16 mouse cellular contexts compared by ENCODE assay signal in genomic region chr2:46666084-46666989, GRCm38 (mm10).
DNase-seq lines count a peak whose midpoint lies in the region; ATAC-seq and TF ChIP-seq lines count a peak whose summit lies in the region.
"Had no signal": no experiment of that assay in that cellular context is flagged by ENCODE, and none has a peak within 500 bp of the region (broad histone marks: within the 10 kb centered on the region; RNA-seq: fewer than 3 reads in every experiment).

No protein-coding gene starts in this region.

- no peak overlapping the region for H3K4me2 ChIP-seq in forebrain, embryonic 11.5 days (ENCODE audit: low read depth, low read length, severe bottlenecking)
- H3K4me2 ChIP-seq in hindbrain, embryonic 11.5 days (replicated peaks; ENCODE audit: low read depth, low read length): no peak overlapping the region; the same call in 1 of the 2 replicates
- H3K4me2 ChIP-seq in midbrain, embryonic 14.5 days (ENCODE audit: low read length): peak overlapping the region; percentile 38
- H3K4me2 ChIP-seq: heart, embryonic 11.5 days had no signal

- H3K27me3 ChIP-seq in forebrain, embryonic 11.5 days (ENCODE audit: control insufficient read depth, insufficient read depth, low read length): no peaks in the 10 kb centered on the region
- H3K27me3 ChIP-seq in forebrain, embryonic 10.5 days (ENCODE audit: poor library complexity, severe bottlenecking): no peaks in the 10 kb centered on the region; the same call in 1 of the 2 replicates
- H3K27me3 ChIP-seq in hindbrain, embryonic 11.5 days (ENCODE audit: control insufficient read depth, insufficient read depth, low read length): no peaks in the 10 kb centered on the region
- 0 out of 2 replicates have a peak, but pooled peaks cover 4% of the 10 kb centered on the region for H3K27me3 ChIP-seq in midbrain, embryonic 14.5 days (ENCODE audit: control insufficient read depth, insufficient read depth, low read length)

- TF ChIP-seq CTCF in brain, embryonic 14.5 days (IDR thresholded peaks at IDR 0.05; ENCODE audit: borderline replicate concordance, extremely low read depth, insufficient read depth, insufficient read length): no peak

- H3K9ac ChIP-seq in forebrain, embryonic 11.5 days (ENCODE audit: low read length): no peak overlapping the region
- no peak overlapping the region for H3K9ac ChIP-seq in hindbrain, embryonic 11.5 days (ENCODE audit: low read depth, low read length)
- H3K9ac ChIP-seq in midbrain, embryonic 14.5 days (replicated peaks; ENCODE audit: low read length): 0 out of 2 replicates have a peak overlapping the region, but pooled peaks have one; percentile 16

- no peaks in the 10 kb centered on the region for H3K9me3 ChIP-seq in forebrain, embryonic 11.5 days (ENCODE audit: control insufficient read depth, low read length)
- no peaks in the 10 kb centered on the region for H3K9me3 ChIP-seq in forebrain, embryonic 10.5 days
- no peaks in the 10 kb centered on the region for H3K9me3 ChIP-seq in hindbrain, embryonic 11.5 days (ENCODE audit: control insufficient read depth, low read length)
- H3K9me3 ChIP-seq in midbrain, embryonic 14.5 days (ENCODE audit: control insufficient read depth, low read length): no peaks in the 10 kb centered on the region
- H3K9me3 ChIP-seq: G1E had no signal

- H3K27ac ChIP-seq in forebrain, embryonic 11.5 days (ENCODE audit: low read depth, low read length): no peak overlapping the region
- no peak overlapping the region for H3K27ac ChIP-seq in forebrain, embryonic 10.5 days
- peak overlapping the region; percentile 75 for H3K27ac ChIP-seq in hindbrain, embryonic 11.5 days (ENCODE audit: low read depth, low read length)
- H3K27ac ChIP-seq in midbrain, embryonic 14.5 days (replicated peaks; ENCODE audit: low read depth, low read length): peak overlapping the region; percentile 41; the same call in 1 of the 2 replicates

- DNase-seq in forebrain, embryonic 11.5 days (ENCODE audit: low spot score): peak; percentile 44
- no peak for DNase-seq in forebrain, embryonic 10.5 days (ENCODE audit: extremely low spot score, low spot score)
- peak; percentile 75 for DNase-seq in brain, embryonic 14.5 days (ENCODE audit: low read depth)
- DNase-seq in hindbrain, embryonic 11.5 days (ENCODE audit: low spot score): peak; percentile 39
- peak; percentile 56 for DNase-seq in midbrain, embryonic 14.5 days
- DNase-seq in right cerebral cortex, postnatal 36 days (ENCODE audit: low spot score in 2 of 2): no peak
- DNase-seq in gastrocnemius, adult 18-20 months (ENCODE audit: low spot score): no peak
- no peak for DNase-seq in layer of hippocampus, postnatal 25 days (ENCODE audit: extremely low spot score in 1 of 2, low spot score in 1 of 2)
- DNase-seq: B cell, adult 2 months; cerebellum, postnatal 10 days; gastrocnemius, postnatal 10 days; kidney, postnatal 25 days; lung, adult 18-20 months; thymus, adult 2 months had no signal

- ATAC-seq in forebrain, embryonic 11.5 days (replicated peaks; ENCODE audit: low FRiP score): peak; percentile 70
- ATAC-seq in hindbrain, embryonic 11.5 days (ENCODE audit: low FRiP score): peak; percentile 75
- peak; percentile 57; the same call in 1 of the 2 replicates for ATAC-seq in midbrain, embryonic 14.5 days (ENCODE audit: low FRiP score, low TSS enrichment)

- no peaks in the 10 kb centered on the region for H3K36me3 ChIP-seq in forebrain, embryonic 11.5 days (ENCODE audit: control insufficient read depth, insufficient read depth, low read length)
- H3K36me3 ChIP-seq in forebrain, embryonic 10.5 days (replicated peaks): no peaks in the 10 kb centered on the region
- H3K36me3 ChIP-seq in hindbrain, embryonic 11.5 days (ENCODE audit: control insufficient read depth, insufficient read depth, low read length): no peaks in the 10 kb centered on the region
- no peaks in the 10 kb centered on the region for H3K36me3 ChIP-seq in midbrain, embryonic 14.5 days (ENCODE audit: control insufficient read depth, insufficient read depth, low read length)
- H3K36me3 ChIP-seq: G1E had no signal

- no peak overlapping the region for H3K4me3 ChIP-seq in forebrain, embryonic 11.5 days (ENCODE audit: low read depth, low read length)
- H3K4me3 ChIP-seq in forebrain, embryonic 10.5 days: no peak overlapping the region
- no peak overlapping the region for H3K4me3 ChIP-seq in hindbrain, embryonic 11.5 days (ENCODE audit: low read depth, low read length)
- H3K4me3 ChIP-seq in midbrain, embryonic 14.5 days (replicated peaks; ENCODE audit: low read depth, low read length): no peak overlapping the region

- H3K4me1 ChIP-seq in forebrain, embryonic 11.5 days (replicated peaks; ENCODE audit: control insufficient read depth, insufficient read depth, low read length): no peaks in the 10 kb centered on the region; the same call in 1 of the 2 replicates
- peaks cover 23% of the 10 kb centered on the region for H3K4me1 ChIP-seq in forebrain, embryonic 10.5 days
- 0 out of 2 replicates have a peak, but pooled peaks cover 2% of the 10 kb centered on the region for H3K4me1 ChIP-seq in hindbrain, embryonic 11.5 days (replicated peaks; ENCODE audit: control insufficient read depth, insufficient read depth, low read length)
- H3K4me1 ChIP-seq in midbrain, embryonic 14.5 days (ENCODE audit: control insufficient read depth, insufficient read depth, low read length): peaks cover 21% of the 10 kb centered on the region

- WGBS in forebrain, embryonic 11.5 days: 37% methylated on average over 10 of the region's 10 CpGs
- 60% methylated on average over 10 of the region's 10 CpGs for WGBS in forebrain, embryonic 10.5 days
- WGBS in hindbrain, embryonic 11.5 days: 31% methylated on average over 10 of the region's 10 CpGs
- WGBS in midbrain, embryonic 14.5 days: 9% methylated on average over 10 of the region's 10 CpGs

- no peak for TF ChIP-seq POLR2A in brain, embryonic 14.5 days (IDR thresholded peaks at IDR 0.05; ENCODE audit: borderline replicate concordance, extremely low read depth, insufficient read depth, insufficient read length, poor library complexity, severe bottlenecking)

Comparison
In these comparisons a context has a peak if more than half of its experiments do, and no peak if none do; other contexts are left out.
1. DNase-seq: peak in forebrain, embryonic 11.5 days (single experiment), brain, embryonic 14.5 days (single experiment), hindbrain, embryonic 11.5 days (single experiment) and midbrain, embryonic 14.5 days (single experiment); none in forebrain, embryonic 10.5 days (single experiment), right cerebral cortex, postnatal 36 days (0 of 2), gastrocnemius, adult 18-20 months (single experiment) and layer of hippocampus, postnatal 25 days (0 of 2).
2. H3K27ac ChIP-seq: peak in hindbrain, embryonic 11.5 days (single experiment) and midbrain, embryonic 14.5 days (single experiment); none in forebrain, embryonic 11.5 days (single experiment) and forebrain, embryonic 10.5 days (single experiment).
3. Peak in every context shown above with its lines, with median percentiles within 50 percentile points of each other: ATAC-seq.